Mouse (Mus musculus): ENCODE measurements around the gene C2cd2l. TPM values are rescaled to one million over a fixed set of nuclear protein-coding genes. Genes with fewer than 3 reads are reported as not detected.
A peak's percentile ranks its signal among the peaks of the same experiment; 100 is the strongest.
"Not testable (repeated sequence)": the region's sequence is repeated elsewhere in the genome, so short reads cannot be mapped to it uniquely, and the experiment has no call there.

The C2cd2l gene
- total RNA-seq, 2 experiments from 2014 or later = 14.2 to 17.6 TPM

- intact Hi-C loops (cut with DNase I) = no loop called here
- DNase-seq = no peak
These were observed 17.5 kb upstream of the C2cd2l start for GRCm38 (mm10) chr9:44337436-44338169.

GRCm38 (mm10) chr9:44336964-44337363 lies 16.9 kb upstream of the C2cd2l start:
- intact Hi-C loops (cut with DNase I) = no loop called here
- DNase-seq = no peak

- intact Hi-C loops (cut with DNase I); DNase-seq: not testable (repeated sequence)
These were observed 16.4 kb upstream of the C2cd2l start for GRCm38 (mm10) chr9:44336513-44336912.

GRCm38 (mm10) chr9:44336093-44336406 lies 16.0 kb upstream of the C2cd2l start:
- no peak for DNase-seq
- intact Hi-C loops (cut with DNase I) = no loop called here

GRCm38 (mm10) chr9:44335331-44336092 lies 15.4 kb upstream of the C2cd2l start:
- peak; percentile 41 to 65 for DNase-seq
- intact Hi-C loops (cut with DNase I) = no loop called here

GRCm38 (mm10) chr9:44334396-44335330 lies 14.6 kb upstream of the C2cd2l start, which contains the start of gene H2afx:
Gene H2afx, plus strand, starts transcription at chr9:44334694.
- DNase-seq = peak; percentile 99
- intact Hi-C loops (cut with DNase I) = loop anchor here (1.0 kb wide), 1 partner anchor 8 kb away; the partner anchor contains the start of gene Dpagt1

- DNase-seq = no peak
- intact Hi-C loops (cut with DNase I) = no loop called here
These were observed 13.0 kb upstream of the C2cd2l start for GRCm38 (mm10) chr9:44332918-44333638.

- DNase-seq = no peak
- intact Hi-C loops (cut with DNase I) = no loop called here
These were observed 10.7 kb upstream of the C2cd2l start for GRCm38 (mm10) chr9:44330736-44331135.

GRCm38 (mm10) chr9:44327926-44328325 lies 7.8 kb upstream of the C2cd2l start:
- intact Hi-C loops (cut with DNase I) = no loop called here

GRCm38 (mm10) chr9:44327064-44327711 lies 7.1 kb upstream of the C2cd2l start:
- intact Hi-C loops (cut with DNase I) = no loop called here
- DNase-seq = peak; percentile 61 to 66

More at GRCm38 (mm10) chr9:44327926-44328325, 7.8 kb upstream of the C2cd2l start:
- no peak for DNase-seq

GRCm38 (mm10) chr9:44326371-44327063 lies 6.4 kb upstream of the C2cd2l start:
- intact Hi-C loops (cut with DNase I) = loop anchor here (1.0 kb wide), 1 partner anchor 8 kb away; the partner anchor contains the start of gene H2afx
- DNase-seq = peak; percentile 90

GRCm38 (mm10) chr9:44325768-44326370 lies 5.8 kb upstream of the C2cd2l start, which contains the start of gene Dpagt1:
Gene Dpagt1, plus strand, starts transcription at chr9:44326019.
- intact Hi-C loops (cut with DNase I) = loop anchor here (1.0 kb wide), 1 partner anchor 8 kb away; the partner anchor contains the start of gene H2afx

GRCm38 (mm10) chr9:44325032-44325767 lies 5.1 kb upstream of the C2cd2l start:
- DNase-seq; intact Hi-C loops (cut with DNase I): not testable (repeated sequence)

More at GRCm38 (mm10) chr9:44325768-44326370, 5.8 kb upstream of the C2cd2l start, which contains the start of gene Dpagt1:
- no peak for DNase-seq

GRCm38 (mm10) chr9:44324147-44324546 lies 4.1 kb upstream of the C2cd2l start:
- DNase-seq = no peak
- intact Hi-C loops (cut with DNase I) = no loop called here

- intact Hi-C loops (cut with DNase I); DNase-seq: not testable (repeated sequence)
These were observed 3.6 kb upstream of the C2cd2l start for GRCm38 (mm10) chr9:44323656-44324055.

- no peak for DNase-seq
- intact Hi-C loops (cut with DNase I) = loop anchor here (2.0 kb wide), 1 partner anchor 22 kb away; no protein-coding TSS in a partner anchor
These were observed 681 bp upstream of the C2cd2l start for GRCm38 (mm10) chr9:44320799-44321133.

- intact Hi-C loops (cut with DNase I) = no loop called here
- peak in 1 of 2 experiments; percentile 39 for DNase-seq
These were observed 789 bp downstream of the C2cd2l start for GRCm38 (mm10) chr9:44319105-44319886.

Data from heart, postnatal 10 days (tissue).